Mouse (Mus musculus) ES-E14 (cell line): ENCODE measurements around the gene Cd2bp2.

Experiments used
- HCFC1 ChIP-seq: IDR thresholded peaks from 2 replicates; pipeline ENCODE4 v1.6.1; 2012; ENCODE audit warnings: low read length, inconsistent platforms, borderline replicate concordance; ENCODE audit not compliant: insufficient read depth
- MAFK ChIP-seq: IDR thresholded peaks from 2 replicates; pipeline ENCODE4 v1.6.1; 2014; ENCODE audit warnings: mild to moderate bottlenecking, low read depth, low read length, inconsistent platforms; ENCODE audit not compliant: insufficient read depth
- ZC3H11A ChIP-seq: IDR thresholded peaks from 2 replicates; pipeline ENCODE4 v1.6.1; 2012; ENCODE audit warnings: low read depth, mild to moderate bottlenecking, inconsistent platforms, low read length, borderline replicate concordance
- ZNF384 ChIP-seq: IDR thresholded peaks from 2 replicates; pipeline ENCODE4 v1.6.1; 2012; ENCODE audit warnings: low read depth, low read length, inconsistent platforms

- TF ChIP-seq ZNF384 = no peak
- TF ChIP-seq HCFC1 = no peak
- TF ChIP-seq ZC3H11A = no peak
- no peak for TF ChIP-seq MAFK
These were observed 1.7 kb downstream of the Cd2bp2 start for GRCm38 (mm10) chr7:127194011-127194632.
